Mouse (Mus musculus) myocyte (in vitro differentiated cells): ENCODE data around the gene F11r.
A peak's percentile ranks its signal among the peaks of the same experiment; 100 is the strongest.

Experiments used
- MYOG ChIP-seq, 3 experiments: IDR thresholded peaks; one replicate each; pipeline ENCODE4 v1.6.1; 2011; ENCODE audit warnings: control low read depth in 2 of 3, low read depth in 2 of 3, mild to moderate bottlenecking in 2 of 3; ENCODE audit not compliant: insufficient read length in 2 of 3, control insufficient read depth in 1 of 3, insufficient read depth in 1 of 3
- POLR2A ChIP-seq: IDR thresholded peaks from one replicate; pipeline ENCODE4 v1.6.1; 2011; ENCODE audit warnings: low read depth, mild to moderate bottlenecking, control low read depth, moderate library complexity; ENCODE audit not compliant: insufficient read length

- TF ChIP-seq MYOG (IDR thresholded peaks at IDR 0.05; ENCODE audit: control insufficient read depth in 1 of 3, insufficient read depth in 1 of 3, insufficient read length in 2 of 3, low read depth in 2 of 3) (peak in 1 of 3 experiments; percentile 13), POLR2A (peak; percentile 65)
Measured at GRCm38 (mm10) chr1:171410947-171411484, 26.3 kb upstream of the F11r start, which contains the start of gene Usf1.
